Mouse (Mus musculus) NIH3T3 (cell line): ENCODE data around the gene Cnot9.
"Not testable (repeated sequence)": the region's sequence is repeated elsewhere in the genome, so short reads cannot be mapped to it uniquely, and the experiment has no call there.

ENCODE experiments used
- DNase-seq: peaks from one replicate; pipeline ENCODE4 v3.0.0-alpha.2; 2012; ENCODE audit warnings: low read depth

Cnot9 gene

DNA sequence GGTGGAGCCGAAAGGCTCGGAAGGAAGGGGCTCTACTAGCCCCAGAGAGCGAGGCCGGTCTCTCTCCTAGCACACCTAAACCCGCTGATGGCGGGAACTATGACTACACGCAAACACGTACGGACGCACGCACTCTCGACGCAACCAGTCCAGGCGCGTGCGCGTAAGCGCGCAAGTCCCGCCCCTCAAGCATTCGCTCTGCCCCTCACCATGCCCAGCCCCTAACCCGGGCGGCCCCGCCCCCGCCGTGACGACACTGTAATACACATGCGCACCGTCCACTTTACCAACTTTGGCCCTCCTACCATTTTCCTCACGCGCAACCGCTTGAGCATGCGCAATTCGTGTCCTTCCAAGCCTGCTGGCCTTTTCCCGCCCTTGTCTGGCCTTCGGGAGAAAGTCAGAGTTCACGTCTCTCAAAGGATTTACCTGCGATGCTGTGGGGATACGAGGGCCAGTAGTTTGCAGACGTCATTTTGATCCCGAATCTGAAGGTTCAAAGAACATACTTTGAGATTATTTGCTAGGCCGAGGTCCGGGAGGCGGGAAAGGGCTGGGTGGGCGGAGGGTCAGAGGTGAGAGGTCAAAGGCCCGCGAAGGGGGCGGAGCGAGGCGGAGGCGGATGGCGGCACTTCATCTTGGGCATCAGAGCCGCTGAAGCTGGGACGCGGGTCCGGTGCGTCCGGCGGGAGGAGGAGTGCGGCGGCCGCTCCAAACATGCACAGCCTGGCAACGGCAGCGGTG, at the start of gene Cnot9:
Gene Cnot9, plus strand, starts transcription at position 338 of the 744 bp plus-strand sequence.
- peak; percentile 100 for DNase-seq

DNA sequence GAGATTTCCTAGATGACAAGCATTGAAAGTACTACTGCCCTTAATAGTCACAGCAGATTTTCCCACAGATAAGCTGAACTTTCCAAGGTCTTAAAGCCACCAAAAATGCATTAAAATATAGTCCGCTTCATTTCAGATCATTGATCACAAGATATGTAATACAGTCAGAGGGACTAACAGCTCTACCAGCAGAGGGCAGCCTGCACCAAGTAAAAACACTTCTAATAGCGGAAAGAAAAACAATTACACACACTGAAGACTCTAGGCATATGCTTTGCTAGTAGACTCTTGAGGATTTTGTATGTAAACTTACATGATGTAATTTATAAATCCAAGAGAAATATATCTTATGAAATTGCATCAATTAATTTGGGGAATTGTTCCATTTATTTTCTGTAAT, 45.6 kb upstream of the Cnot9 start:
- peak; percentile 85 for DNase-seq

DNA sequence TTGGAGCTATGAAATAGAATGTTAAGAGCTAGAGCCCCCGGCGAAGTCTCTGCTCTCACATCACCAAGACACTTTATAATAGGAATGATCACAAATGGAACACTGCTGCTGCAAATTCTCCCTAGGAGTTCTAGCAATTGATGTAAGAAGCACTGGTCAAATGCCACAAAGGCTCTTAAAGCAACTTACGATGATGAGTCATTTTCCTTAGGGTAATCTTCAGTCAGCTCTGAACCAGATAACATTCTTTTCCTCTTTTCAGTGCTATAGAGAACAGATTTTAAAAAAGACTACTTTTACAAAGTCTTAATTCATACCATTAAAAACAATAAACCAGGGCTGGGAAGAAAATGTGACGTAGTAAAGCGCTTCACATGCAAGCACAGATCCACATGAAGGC, 20.1 kb upstream of the Cnot9 start:
- DNase-seq, result peak; percentile 27

DNA sequence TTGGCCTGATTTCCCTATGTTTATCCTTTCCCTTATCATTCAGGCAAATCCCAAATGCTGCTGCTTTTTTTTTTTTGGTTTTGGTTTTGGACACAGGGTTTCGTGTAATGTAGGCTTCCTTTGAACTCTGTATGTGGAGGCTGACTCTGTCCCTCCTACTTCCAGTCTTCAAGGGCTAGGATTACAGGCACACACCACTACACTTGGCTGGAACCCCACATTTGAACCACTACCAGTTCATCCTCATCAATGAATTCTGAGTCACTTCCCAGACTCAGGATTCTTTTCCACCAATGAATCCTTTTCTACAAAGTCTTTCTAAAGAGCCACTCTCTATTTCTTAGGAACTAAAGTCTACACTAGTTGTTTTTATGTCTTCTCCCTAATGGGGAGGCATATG, 4.8 kb upstream of the Cnot9 start:
- DNase-seq, result peak; percentile 63

DNA sequence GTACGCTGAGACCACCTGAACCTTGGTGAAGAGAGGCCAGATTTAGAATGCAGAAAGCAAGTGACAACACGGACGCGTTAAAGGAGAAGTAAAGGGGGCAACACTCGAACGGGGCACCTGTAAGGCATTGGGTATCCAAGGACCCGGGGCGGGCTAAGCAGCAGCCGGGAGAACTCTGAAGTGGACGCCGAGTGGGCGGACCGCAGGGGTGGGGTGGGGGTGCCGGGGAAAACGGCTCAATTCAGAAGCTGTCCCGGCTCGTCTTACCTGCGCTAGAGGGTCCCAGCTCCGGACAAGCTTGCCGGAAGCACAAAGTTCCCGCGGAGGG, 501 bp upstream of the Cnot9 start:
- DNase-seq, result no peak

DNA sequence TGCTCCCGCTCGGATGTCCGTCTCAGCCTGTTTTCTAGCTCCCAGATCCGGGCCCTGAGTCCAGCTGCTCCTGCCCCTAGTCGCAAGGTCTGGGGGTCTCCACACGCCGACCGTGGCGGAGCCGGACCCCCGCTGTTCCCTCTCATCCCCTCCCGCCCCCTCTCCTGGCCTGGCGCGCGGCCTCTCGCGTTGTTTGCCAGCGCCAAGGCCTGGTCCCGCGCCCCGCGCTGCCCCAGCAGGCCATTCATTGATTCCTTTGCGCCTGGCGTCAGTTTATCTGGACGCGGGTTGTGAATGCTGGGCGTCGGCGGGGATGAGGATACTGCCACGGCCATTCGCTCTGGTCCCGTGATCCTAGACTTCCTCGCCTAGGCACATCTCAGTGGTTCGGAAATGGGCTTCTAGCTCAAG, 618 bp downstream of the Cnot9 start:
- DNase-seq, result peak; percentile 86

DNA sequence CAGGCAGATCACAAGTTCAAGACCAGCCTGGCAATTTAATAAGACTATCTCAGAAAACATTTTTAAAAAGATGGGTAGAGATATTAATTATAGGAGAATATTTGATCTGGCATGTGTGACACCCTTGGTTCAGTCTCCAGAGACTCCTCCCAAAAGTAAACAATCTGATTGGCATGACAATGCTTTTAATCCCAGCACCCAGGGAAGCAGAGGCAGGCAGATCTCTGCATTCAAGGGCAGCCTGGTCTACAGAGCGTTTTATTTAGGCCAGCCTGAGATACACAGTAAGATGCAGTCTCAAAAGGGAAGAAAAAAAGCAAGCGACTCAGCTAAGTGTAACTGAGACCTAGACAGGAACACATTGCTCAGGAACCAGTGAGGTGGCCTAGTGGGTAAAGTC, 1.9 kb downstream of the Cnot9 start:
- no peak for DNase-seq

DNA sequence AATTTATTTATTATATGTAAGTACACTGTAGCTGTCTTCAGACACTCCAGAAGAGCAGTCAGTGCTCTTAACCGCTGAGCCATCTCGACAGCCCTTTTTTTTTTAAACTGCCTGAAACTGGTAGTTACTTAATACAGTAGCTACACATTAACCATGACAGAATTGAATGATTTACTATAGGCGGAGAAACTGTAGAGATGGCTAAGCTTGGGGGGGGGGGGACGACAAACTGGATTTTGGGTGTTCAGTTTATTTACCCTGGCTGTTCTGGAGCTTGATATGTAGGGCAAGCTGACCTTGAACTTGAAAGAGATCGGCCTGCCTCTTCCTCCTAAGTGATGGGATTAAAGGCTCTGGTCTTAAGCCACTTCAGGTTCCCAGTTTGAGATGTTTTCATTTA, 5.4 kb downstream of the Cnot9 start:
- DNase-seq, result no peak

DNA sequence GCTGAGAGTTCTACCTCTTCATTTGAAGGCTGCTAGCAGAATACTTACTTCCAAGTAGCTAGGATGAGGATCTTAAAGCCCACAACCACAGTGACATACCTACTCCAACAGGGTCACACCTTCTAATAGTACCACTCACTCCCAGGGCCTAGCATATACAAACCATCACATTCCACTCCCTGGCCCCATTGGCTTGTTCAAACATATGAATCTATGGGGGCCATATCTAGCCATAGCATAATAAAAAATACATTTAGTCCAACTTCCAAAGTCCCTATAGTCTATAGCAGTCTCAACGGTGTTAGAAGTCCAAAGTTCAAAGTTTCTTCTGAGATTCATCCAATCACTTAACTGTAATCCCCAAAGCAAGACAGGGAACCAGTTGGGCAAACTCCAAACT, 7.1 kb downstream of the Cnot9 start:
- DNase-seq, result not testable (repeated sequence)

DNA sequence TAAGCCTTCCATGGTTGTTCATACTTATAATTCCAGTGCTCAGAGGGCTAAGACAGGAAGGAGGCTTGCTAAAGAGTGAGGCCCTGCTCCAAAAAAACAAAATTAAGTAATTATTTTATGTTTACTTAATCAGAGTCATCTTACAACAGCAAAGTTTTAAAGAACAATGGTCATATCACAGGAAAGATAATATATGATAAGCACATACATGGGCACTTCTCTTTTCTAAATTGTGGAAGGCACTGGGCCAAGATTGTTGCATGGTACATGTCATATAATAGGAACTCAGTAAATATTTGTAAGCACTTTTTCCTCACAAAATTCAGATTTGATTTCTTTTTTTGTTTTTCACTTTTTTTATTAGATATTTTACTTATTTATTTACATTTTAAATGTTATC, 14.0 kb downstream of the Cnot9 start:
- no peak for DNase-seq

DNA sequence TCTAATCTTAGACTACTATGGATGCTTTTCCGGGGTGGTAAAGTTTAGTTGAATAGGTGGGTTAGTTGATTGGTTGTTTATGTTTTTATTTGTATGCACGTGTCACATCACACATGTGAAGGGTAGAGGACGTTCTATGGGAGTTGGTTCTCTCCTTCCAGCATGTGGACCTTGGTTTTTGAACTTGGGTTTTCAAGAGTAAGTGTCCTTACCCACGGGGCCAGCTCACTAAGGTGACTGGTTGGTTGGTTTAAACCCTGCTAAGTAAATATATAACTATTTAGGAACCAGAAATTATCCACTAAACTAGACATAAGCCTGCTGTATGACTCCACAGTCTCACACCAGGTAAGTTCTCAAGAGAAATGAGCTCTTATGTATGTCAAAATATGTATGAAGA, 18.9 kb downstream of the Cnot9 start:
- DNase-seq, result no peak

DNA sequence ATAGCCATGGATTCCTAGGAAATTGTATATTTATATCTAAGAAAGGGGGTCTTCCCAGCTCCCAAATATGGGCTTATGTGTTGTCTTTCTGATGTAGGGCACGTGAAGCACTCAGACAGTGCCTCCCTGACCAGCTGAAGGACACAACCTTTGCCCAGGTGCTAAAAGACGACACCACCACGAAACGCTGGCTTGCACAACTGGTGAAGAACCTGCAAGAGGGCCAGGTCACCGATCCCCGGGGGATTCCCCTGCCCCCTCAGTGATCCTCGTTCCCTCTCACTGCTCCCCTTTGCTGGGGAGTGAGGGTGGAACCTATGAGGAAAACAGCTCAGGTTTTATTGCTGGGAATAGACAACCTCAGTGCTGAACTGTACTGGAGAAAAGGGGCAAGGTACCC, 22.7 kb downstream of the Cnot9 start:
- DNase-seq, result no peak

DNA sequence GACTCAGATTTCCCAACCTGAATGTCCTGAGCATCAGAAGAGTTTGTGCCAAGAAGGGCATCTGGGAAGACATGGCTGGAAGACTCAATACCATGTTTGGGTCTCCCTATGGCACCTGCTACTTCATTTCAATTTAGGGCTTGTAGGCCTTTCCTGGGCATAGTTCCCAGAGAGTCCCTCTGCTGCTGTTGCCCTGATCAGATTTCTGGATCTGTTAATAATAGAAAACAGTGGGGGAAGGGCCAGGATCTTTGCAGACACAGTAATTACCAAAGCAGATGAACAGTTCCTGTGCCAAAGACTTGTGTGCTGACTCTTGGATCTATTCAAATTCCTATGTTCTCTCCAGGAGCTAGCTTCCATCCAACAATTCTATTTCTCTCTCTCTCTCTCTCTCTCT, 32.8 kb downstream of the Cnot9 start:
- DNase-seq, result peak; percentile 57

DNA sequence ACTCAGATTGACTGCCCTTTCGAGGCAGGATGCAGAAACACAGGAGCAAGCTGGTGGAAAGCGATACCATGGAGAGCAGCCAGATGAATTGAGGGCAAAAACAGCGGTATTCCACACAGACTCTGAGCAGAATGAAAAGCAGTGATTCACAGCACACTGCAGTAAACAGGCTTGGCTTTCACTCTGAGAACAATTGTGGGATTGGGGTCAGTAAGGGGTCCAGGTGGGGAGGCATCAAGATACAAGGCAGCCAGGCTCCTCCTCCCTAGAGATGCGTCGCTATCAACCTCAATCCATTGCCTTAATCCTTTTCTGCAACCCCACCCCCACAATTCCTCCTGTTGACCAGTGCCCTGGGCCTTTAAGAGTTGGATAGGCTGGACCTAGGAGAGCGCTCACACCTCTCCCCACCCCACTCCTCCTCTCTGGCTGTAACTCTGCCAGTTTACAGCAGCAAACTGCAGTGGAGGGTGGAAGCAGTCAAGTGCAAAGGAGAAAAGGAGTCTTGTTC, 36.6 kb downstream of the Cnot9 start, which contains the start of gene Plcd4:
Gene Plcd4, plus strand, starts transcription at position 438 of the 511 bp plus-strand sequence.
- peak; percentile 76 for DNase-seq

DNA sequence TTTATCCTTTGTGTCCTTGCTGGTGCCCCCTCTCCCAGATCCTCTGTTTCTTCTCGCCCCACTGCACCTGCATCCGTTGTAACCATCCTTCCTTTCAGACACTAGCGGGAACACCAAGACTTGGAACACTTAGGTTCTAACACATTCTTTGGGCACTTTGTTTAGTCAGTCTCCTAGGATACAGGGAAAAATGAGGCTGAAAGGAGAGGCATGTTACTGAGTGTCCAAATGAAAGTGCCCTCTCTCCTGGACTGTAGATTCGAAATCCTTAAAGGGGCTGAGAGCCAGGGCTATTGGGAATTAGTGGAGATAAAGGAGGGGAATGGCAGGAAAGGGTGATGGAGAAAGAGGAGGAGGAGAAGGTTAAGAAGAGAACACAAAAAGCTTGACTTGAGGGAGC, 38.3 kb downstream of the Cnot9 start, which contains the start of gene Usp37:
Gene Usp37, minus strand, starts transcription at position 101 of the 400 bp plus-strand sequence.
- DNase-seq, result no peak

DNA sequence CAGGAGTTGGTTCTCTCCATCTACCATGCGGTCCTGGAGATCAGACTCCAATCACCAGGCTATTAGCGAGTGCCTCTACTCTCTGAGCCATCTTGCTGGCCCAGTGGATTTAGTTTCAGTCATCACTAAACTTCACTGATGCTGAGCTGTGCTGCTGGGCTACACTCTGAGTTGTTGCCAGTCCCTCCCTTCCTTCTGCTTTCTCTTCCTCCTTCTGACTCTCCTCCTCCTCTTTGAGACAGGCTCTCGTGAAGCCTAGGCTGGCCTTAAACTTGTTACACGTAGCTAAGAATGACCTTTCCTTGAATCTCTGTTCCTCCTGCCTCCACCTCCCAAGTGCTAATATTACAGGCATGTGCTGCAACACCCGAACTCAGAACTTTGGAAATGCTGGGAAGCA, 53.2 kb downstream of the Cnot9 start:
- DNase-seq, result no peak

DNA sequence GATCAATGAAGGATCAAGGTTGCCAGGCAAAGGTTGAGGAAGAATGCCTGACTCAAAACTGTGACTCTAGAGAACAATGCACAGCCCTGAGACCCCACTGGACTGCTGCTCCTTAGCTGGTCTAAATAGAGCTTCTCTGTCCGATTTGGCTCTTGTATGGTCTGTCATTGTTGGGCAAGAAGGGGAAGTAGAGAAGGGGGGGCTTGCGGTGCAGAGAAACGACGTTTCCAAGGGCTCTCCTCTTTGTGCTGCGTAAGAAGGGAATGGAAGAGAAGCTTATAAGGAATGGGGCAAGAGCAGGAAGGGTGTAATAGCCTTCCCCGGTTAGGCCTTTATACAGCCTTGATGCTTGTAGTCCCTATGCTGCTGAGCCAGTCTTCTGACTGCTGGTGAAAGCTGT, 60.0 kb downstream of the Cnot9 start:
- DNase-seq, result no peak

DNA sequence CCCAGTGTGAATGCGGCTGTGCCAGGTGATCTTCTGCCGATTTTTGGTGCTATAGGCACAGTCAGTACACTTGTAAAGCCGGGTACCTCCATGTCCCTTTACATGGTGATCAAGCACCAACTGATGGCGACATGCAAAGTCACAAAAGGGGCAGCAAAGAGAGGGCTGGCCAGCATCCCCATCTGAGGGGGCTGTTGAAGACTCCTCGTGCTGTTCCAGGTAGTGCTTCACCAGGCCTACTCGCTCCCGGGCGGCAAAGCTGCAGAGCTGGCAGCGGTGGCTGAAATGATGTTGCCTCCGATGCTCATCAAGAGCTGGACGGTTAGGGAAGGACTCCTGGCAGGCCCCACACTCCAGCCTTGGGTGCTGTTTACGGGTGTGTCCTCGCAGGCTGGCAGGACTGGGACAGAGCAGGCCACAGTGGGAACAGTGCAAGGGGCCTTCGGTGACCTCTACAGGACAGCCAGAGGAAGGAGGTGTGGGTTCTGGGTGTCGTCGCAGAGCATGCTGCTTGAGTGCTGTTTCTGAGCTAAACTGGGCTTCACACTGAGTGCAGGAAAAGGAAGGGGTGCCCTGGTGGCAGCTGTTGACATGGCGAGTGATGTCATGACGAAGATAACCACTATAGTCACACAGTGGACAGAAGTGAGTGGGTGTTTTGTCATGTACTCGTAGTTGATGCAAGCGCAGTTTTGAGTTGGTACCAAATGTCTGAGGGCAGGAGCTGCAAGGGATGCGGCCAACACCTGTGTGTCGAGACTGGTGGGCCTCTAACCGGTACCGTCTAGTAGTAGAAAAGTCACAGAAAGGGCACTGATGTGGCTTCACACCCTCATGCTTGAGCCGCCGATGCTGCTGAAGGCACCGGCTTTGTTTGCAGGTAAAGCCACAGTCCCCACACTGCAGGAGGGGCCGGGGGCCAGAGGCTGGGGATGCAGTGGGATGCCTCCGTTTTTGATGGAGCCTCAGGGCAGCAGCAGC, 64.2 kb downstream of the Cnot9 start:
- DNase-seq, result no peak
